Mouse (Mus musculus) ES-E14 (cell line): ENCODE results near the gene Wls. TPM values are rescaled to one million over a fixed set of nuclear protein-coding genes. Genes with fewer than 3 reads are reported as not detected.

Experiments used
- DNase-seq: peaks from one replicate; pipeline ENCODE4 v3.0.0-alpha.2; 2013; ENCODE audit warnings: low read depth, low spot score
- H3K27ac ChIP-seq: 2 replicates; pipeline ENCODE4 v1.5.1; 2012; ENCODE audit warnings: low read depth, mild to moderate bottlenecking, low read length, moderate library complexity, mixed read lengths; ENCODE audit not compliant: poor library complexity, insufficient read depth, severe bottlenecking
- H3K36me3 ChIP-seq: 2 replicates; pipeline ENCODE4 v1.6.1; 2012; ENCODE audit warnings: mild to moderate bottlenecking, low read length, moderate library complexity, mixed read lengths; ENCODE audit not compliant: control insufficient read depth, poor library complexity, insufficient read depth, severe bottlenecking
- H3K4me1 ChIP-seq, 2 experiments: fragments of 150-350 bp in 1 of 2; sonication (generic) in 1 of 2; 2 replicates each; pipeline ENCODE4 v1.6.1; 2012; ENCODE audit warnings: low read length in 2 of 2, mild to moderate bottlenecking in 1 of 2, mixed read lengths in 1 of 2; ENCODE audit not compliant: control insufficient read depth in 2 of 2, insufficient read depth in 2 of 2, poor library complexity in 1 of 2
- H3K4me3 ChIP-seq, 2 experiments: fragments of 150-350 bp in 1 of 2; sonication (generic) in 1 of 2; 2 replicates each; pipeline ENCODE4 v1.5.1; 2012; ENCODE audit warnings: low read length in 2 of 2, low read depth in 1 of 2, mild to moderate bottlenecking in 1 of 2, mixed read lengths in 1 of 2; ENCODE audit not compliant: insufficient read depth in 1 of 2, poor library complexity in 1 of 2, severe bottlenecking in 1 of 2
- H3K9ac ChIP-seq: 2 replicates; pipeline ENCODE4 v1.6.1; 2012; ENCODE audit warnings: low read depth, mild to moderate bottlenecking, low read length, mixed read lengths; ENCODE audit not compliant: poor library complexity, insufficient read depth, severe bottlenecking
- H3K9me3 ChIP-seq: fragments of 150-350 bp; sonication (generic); 2 replicates; pipeline ENCODE4 v1.6.1; 2012; ENCODE audit warnings: low read depth, mild to moderate bottlenecking, low read length; ENCODE audit not compliant: control insufficient read depth, insufficient read depth
- CHD2 ChIP-seq: IDR thresholded peaks from 2 replicates; pipeline ENCODE4 v1.6.1; 2014; ENCODE audit warnings: mild to moderate bottlenecking, low read depth, low read length, inconsistent platforms
- HCFC1 ChIP-seq: IDR thresholded peaks from 2 replicates; pipeline ENCODE4 v1.6.1; 2012; ENCODE audit warnings: low read length, inconsistent platforms, borderline replicate concordance; ENCODE audit not compliant: insufficient read depth
- MAFK ChIP-seq: IDR thresholded peaks from 2 replicates; pipeline ENCODE4 v1.6.1; 2014; ENCODE audit warnings: mild to moderate bottlenecking, low read depth, low read length, inconsistent platforms; ENCODE audit not compliant: insufficient read depth
- ZC3H11A ChIP-seq: IDR thresholded peaks from 2 replicates; pipeline ENCODE4 v1.6.1; 2012; ENCODE audit warnings: low read depth, mild to moderate bottlenecking, inconsistent platforms, low read length, borderline replicate concordance
- ZNF384 ChIP-seq: IDR thresholded peaks from 2 replicates; pipeline ENCODE4 v1.6.1; 2012; ENCODE audit warnings: low read depth, low read length, inconsistent platforms
- in situ Hi-C, 2 experiments: fragments of 600-800 bp; cut with MboI; formaldehyde crosslinking; loops; one replicate each; pipeline ENCODE4 v1.15.1; 2025; ENCODE audit warnings: low sequenced_read_pairs in 2 of 2, inconsistent platforms in 1 of 2; ENCODE audit not compliant: unreplicated experiment in 2 of 2
- total RNA-seq: library from RNA; depleted of rRNA; stranded (reverse); fragments of 300-350 nt; gene quantifications from 2 replicates; pipeline ENCODE4 v1.2.3, GENCODE M21; 2012

The Wls gene
- total RNA-seq, 1 experiment, result 72.1 TPM

DNA sequence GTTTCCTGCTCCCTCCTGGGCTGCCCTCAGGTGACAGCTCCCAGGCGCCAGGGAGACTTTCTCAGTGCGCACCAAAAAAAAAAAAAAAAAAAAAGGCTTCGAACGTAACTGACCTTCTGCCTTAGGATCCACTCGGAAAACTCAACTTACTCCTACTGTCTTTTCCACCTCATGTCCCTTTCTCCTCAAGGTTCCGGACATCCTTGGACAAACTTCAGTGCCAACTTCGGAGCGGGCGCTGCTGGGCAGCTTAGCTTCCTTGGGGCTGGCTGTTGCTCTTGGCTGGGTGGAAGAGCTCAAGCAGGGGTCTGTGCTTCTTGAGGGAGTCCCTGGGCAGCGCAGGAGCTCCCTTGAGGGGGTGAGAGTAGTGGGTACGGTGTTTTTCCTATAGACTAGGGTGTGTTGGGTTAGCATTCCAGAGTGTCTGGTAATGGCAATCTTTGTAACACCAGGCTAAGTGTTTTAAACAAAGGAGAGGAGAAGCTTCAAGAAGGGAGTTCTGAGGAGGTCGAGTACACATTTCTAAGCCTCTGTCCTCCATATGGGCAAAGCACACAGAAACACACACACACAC is 1.4 kb downstream of the Wls start:
- Histone ChIP-seq H3K9me3 (no peaks in the 10 kb centered on the region), H3K36me3 (no peaks in the 10 kb centered on the region), H3K9ac (no peak overlapping the region), H3K27ac (no peak overlapping the region), H3K4me3 (peak overlapping the region; percentile 52 to 62), H3K4me1 (peaks cover 0 to 6% of the 10 kb centered on the region in 2 experiments; a peak in 3 of 4 replicates)
- in situ Hi-C loops, result no loop called here
- TF ChIP-seq ZC3H11A (no peak), HCFC1 (no peak), ZNF384 (peak; percentile 93), CHD2 (no peak)
- DNase-seq, result peak; percentile 9

DNA sequence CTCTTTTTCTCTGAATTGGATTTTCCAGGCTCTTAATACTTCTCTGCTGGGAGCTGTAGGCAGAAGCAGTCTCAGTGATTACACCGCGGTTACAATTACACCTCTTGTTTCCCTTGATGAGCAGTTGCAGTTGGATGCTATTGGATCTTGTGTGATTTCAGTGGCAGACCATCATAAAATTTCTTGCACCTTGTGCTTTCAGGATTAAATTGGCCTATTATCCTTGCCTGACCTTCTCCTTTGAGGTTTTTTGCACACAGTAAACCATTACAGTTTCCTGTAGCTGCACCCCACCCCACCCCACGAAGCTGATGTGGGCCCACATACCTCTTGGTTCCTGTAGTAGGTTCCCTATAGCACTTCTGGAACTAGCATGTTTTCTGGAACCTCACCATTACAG is 2.0 kb downstream of the Wls start:
- TF ChIP-seq ZNF384 (no peak), HCFC1 (no peak), CHD2 (no peak), MAFK (no peak), ZC3H11A (no peak)
- no peak overlapping the region for H3K9ac ChIP-seq
- H3K4me1 ChIP-seq, result peaks cover 0 to 6% of the 10 kb centered on the region in 2 experiments; a peak in 3 of 4 replicates
- H3K27ac ChIP-seq, result no peak overlapping the region
- H3K9me3 ChIP-seq, result no peaks in the 10 kb centered on the region
- H3K4me3 ChIP-seq, result no peak overlapping the region
- no peaks in the 10 kb centered on the region for H3K36me3 ChIP-seq
- in situ Hi-C loops, result no loop called here
- peak; percentile 17 for DNase-seq

DNA sequence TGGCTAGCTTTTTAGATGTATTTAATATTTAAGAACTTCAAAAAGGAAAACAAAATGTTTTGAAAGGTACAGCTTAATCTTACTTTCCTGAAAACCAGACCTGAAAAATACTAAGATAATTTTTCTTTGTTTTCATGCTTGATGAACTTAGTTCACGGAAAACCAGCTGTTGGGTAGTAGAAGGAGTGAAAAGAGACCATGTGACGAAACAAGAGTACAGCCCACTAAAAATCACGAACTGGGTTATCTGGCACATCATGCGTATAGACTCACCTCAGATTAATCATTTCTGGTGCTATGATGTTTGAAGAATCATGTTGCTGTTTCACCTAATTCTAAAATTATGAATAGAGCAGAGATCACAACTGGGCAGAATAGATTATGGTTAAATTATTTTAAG is 3.7 kb downstream of the Wls start:
- no peaks in the 10 kb centered on the region for H3K9me3 ChIP-seq
- in situ Hi-C loops, result no loop called here
- no peak overlapping the region for H3K9ac ChIP-seq
- no peak for DNase-seq
- peaks cover 2 to 6% of the 10 kb centered on the region in 2 experiments; a peak in 3 of 4 replicates for H3K4me1 ChIP-seq
- TF ChIP-seq ZNF384 (no peak), CHD2 (no peak), HCFC1 (no peak), MAFK (no peak), ZC3H11A (no peak)
- no peaks in the 10 kb centered on the region for H3K36me3 ChIP-seq
- no peak overlapping the region for H3K4me3 ChIP-seq
- H3K27ac ChIP-seq, result no peak overlapping the region

DNA sequence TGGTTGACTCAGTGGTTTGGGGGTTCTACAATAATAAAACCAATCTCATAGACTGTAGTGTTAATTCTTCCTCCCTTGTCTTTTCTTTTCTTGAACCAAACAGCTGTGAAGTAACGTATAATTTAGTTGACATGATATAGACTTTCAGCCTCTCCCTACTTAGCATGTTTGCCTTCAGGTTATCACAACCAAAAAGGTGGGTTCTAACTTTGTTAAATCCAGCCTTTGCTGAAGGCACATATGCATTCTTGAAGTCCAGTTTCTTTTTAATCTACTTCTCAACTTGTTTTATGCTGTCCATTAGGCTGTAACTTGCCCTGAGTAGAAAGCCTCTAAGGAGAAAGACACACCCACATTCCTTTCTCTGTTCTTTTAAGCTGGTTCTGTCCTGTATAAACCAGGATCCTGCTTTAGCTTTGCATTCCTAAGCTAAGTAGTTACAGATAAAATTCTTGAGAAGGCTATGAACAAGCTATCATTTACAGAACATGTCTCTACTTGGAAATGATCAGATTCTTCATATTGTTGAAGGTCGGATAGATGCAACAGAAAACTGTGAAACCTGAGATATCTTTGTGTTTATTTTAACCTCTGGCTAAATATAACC is 8.0 kb downstream of the Wls start:
- TF ChIP-seq MAFK (no peak), CHD2 (peak; percentile 85), HCFC1 (no peak), ZNF384 (no peak)
- H3K4me1 ChIP-seq, result peaks cover 0 to 2% of the 10 kb centered on the region in 2 experiments; a peak in 1 of 4 replicates
- in situ Hi-C loops, result no loop called here
- H3K36me3 ChIP-seq, result no peaks in the 10 kb centered on the region
- no peak overlapping the region for H3K9ac ChIP-seq
- H3K9me3 ChIP-seq, result no peaks in the 10 kb centered on the region
- DNase-seq, result peak; percentile 44
- H3K27ac ChIP-seq, result no peak overlapping the region
- no peak overlapping the region for H3K4me3 ChIP-seq

DNA sequence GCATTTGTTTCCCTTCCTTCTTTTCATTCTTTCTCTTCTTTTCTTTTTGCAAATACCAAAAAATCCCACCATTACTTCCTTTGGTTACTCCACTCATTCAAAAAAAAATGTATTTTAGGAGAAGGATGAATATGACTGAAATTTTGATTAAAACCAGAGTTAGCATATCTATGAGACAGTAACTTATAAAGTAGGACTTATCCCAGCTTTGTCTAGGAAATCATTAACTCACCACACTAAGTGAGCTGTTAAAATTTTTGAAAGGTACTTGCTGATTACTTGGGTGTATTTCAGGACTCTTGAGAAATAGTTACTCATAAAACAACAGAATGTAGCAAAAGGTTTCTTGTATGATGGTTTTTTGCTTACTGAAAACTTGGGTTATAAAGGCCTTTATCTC is 8.7 kb downstream of the Wls start:
- no peak overlapping the region for H3K27ac ChIP-seq
- DNase-seq, result no peak
- in situ Hi-C loops, result no loop called here
- no peaks in the 10 kb centered on the region for H3K36me3 ChIP-seq
- H3K4me3 ChIP-seq, result no peak overlapping the region
- peaks cover 0 to 2% of the 10 kb centered on the region in 2 experiments; a peak in 1 of 4 replicates for H3K4me1 ChIP-seq
- no peak overlapping the region for H3K9ac ChIP-seq
- TF ChIP-seq HCFC1, result no peak
- no peak for TF ChIP-seq CHD2
- no peak for TF ChIP-seq ZC3H11A
- H3K9me3 ChIP-seq, result no peaks in the 10 kb centered on the region
